ENCODE assay signal across 22 mouse cellular contexts in genomic region chr16:37855583-37855982, GRCm38 (mm10). TPM values are rescaled to one million over a fixed set of nuclear protein-coding genes. Genes with fewer than 3 reads are reported as not detected.
"Had no signal": no experiment of that assay in that cellular context is flagged by ENCODE, and none has a peak within 500 bp of the region (broad histone marks: within the 10 kb centered on the region; RNA-seq: fewer than 3 reads in every experiment).

No protein-coding gene starts in this region.

- DNase-seq: kidney, postnatal 14 days; layer of hippocampus, postnatal 36 days; lung, adult 18-20 months; lung, postnatal 10 days; lung, postnatal 36 days; thymus, adult 18-20 months; thymus, postnatal 36 days had no signal

- H3K27ac ChIP-seq: left cerebral cortex, adult 2 months; liver, embryonic 12.5 days; liver, embryonic 15.5 days; lung, embryonic 15.5 days; midbrain, embryonic 10.5 days; midbrain, embryonic 13.5 days; neural tube, embryonic 13.5 days had no signal

- H3K4me2 ChIP-seq: kidney, embryonic 15.5 days; liver, embryonic 12.5 days; liver, embryonic 15.5 days; lung, embryonic 15.5 days; midbrain, embryonic 13.5 days; neural tube, embryonic 13.5 days had no signal

- ATAC-seq: intestine, embryonic 16.5 days; midbrain, embryonic 13.5 days; midbrain, embryonic 16.5 days had no signal

- H3K4me3 ChIP-seq: kidney, embryonic 15.5 days; left cerebral cortex, adult 2 months; liver, embryonic 12.5 days; liver, embryonic 15.5 days; lung, embryonic 15.5 days; midbrain, embryonic 10.5 days; midbrain, embryonic 13.5 days; myocyte; neural tube, embryonic 13.5 days had no signal

- H3K9me3 ChIP-seq: kidney, embryonic 15.5 days; liver, embryonic 12.5 days; liver, embryonic 15.5 days; lung, embryonic 15.5 days; megakaryocyte, embryonic 14.5 days; midbrain, embryonic 10.5 days; midbrain, embryonic 13.5 days; neural tube, embryonic 13.5 days had no signal

- H3K9ac ChIP-seq: kidney, embryonic 15.5 days; liver, embryonic 12.5 days; liver, embryonic 15.5 days; lung, embryonic 15.5 days; midbrain, embryonic 13.5 days; neural tube, embryonic 13.5 days had no signal

- H3K4me1 ChIP-seq: midbrain, embryonic 13.5 days; neural tube, embryonic 13.5 days had no signal

- H3K36me3 ChIP-seq: kidney, embryonic 15.5 days; liver, embryonic 12.5 days; liver, embryonic 15.5 days; lung, embryonic 15.5 days; midbrain, embryonic 10.5 days; midbrain, embryonic 13.5 days; neural tube, embryonic 13.5 days had no signal

- H3K27me3 ChIP-seq: kidney, embryonic 15.5 days; liver, embryonic 12.5 days; liver, embryonic 15.5 days; lung, embryonic 15.5 days; megakaryocyte, embryonic 14.5 days; midbrain, embryonic 13.5 days; neural tube, embryonic 13.5 days had no signal

RNA-seq across cellular contexts. Expression of gene Gm36028, which starts 5.4 kb away (rescaled TPM):
- polyA plus RNA-seq: limb, embryonic 11.5 days; liver, embryonic 12.5 days; midbrain, embryonic 16.5 days; small intestine, adult 2 months; spleen, adult 2 months had no signal
